21 mouse cellular contexts compared by ENCODE assay signal in genomic region chr4:137850161-137850560, GRCm38 (mm10). TPM values are rescaled to one million over a fixed set of nuclear protein-coding genes. Genes with fewer than 3 reads are reported as not detected.
DNase-seq lines count a peak whose midpoint lies in the region; ATAC-seq and TF ChIP-seq lines count a peak whose summit lies in the region.
"Had no signal": no experiment of that assay in that cellular context is flagged by ENCODE, and none has a peak within 500 bp of the region (broad histone marks: within the 10 kb centered on the region; RNA-seq: fewer than 3 reads in every experiment).

No protein-coding gene starts in this region.

- peaks cover 4% of the 10 kb centered on the region; the same call in 1 of the 2 replicates for H3K9me3 ChIP-seq in heart, embryonic 12.5 days (replicated peaks)
- H3K9me3 ChIP-seq in liver, embryonic 11.5 days (ENCODE audit: control insufficient read depth, low read length): no peaks in the 10 kb centered on the region

- 86% methylated on average over 6 of the region's 6 CpGs for WGBS in heart, embryonic 12.5 days
- 86% methylated on average over 6 of the region's 6 CpGs for WGBS in liver, adult 2 months
- whole genome bisulfite sequencing in liver, embryonic 11.5 days: 85% methylated on average over 6 of the region's 6 CpGs

- H3K9ac ChIP-seq in heart, embryonic 12.5 days: no peak overlapping the region
- H3K9ac ChIP-seq in liver, adult 2 months (ENCODE audit: low read depth, low read length): no peak overlapping the region
- no peak overlapping the region for H3K9ac ChIP-seq in liver, embryonic 11.5 days (ENCODE audit: low read depth, low read length)

- no peak for TF ChIP-seq POLR2A in liver, adult 2 months (IDR thresholded peaks at IDR 0.05; ENCODE audit: extremely low read depth, insufficient read depth, low read length)

- TF ChIP-seq CTCF in liver, adult 2 months (IDR thresholded peaks at IDR 0.05; ENCODE audit: low read depth, low read length): no peak

- no peak overlapping the region for H3K4me3 ChIP-seq in heart, embryonic 12.5 days
- H3K4me3 ChIP-seq in liver, adult 2 months (ENCODE audit: insufficient read depth, low read depth, low read length): no peak overlapping the region
- H3K4me3 ChIP-seq in liver, embryonic 11.5 days (ENCODE audit: low read depth, low read length): no peak overlapping the region

- H3K4me1 ChIP-seq in heart, embryonic 12.5 days (replicated peaks): no peaks in the 10 kb centered on the region; the same call in 1 of the 2 replicates
- peaks cover 4% of the 10 kb centered on the region; the same call in 1 of the 2 replicates for H3K4me1 ChIP-seq in liver, adult 2 months (ENCODE audit: control insufficient read depth, insufficient read depth, low read length)
- H3K4me1 ChIP-seq in liver, embryonic 11.5 days (replicated peaks; ENCODE audit: control insufficient read depth, insufficient read depth, low read length): no peaks in the 10 kb centered on the region

- no peaks in the 10 kb centered on the region for H3K36me3 ChIP-seq in heart, embryonic 12.5 days
- no peaks in the 10 kb centered on the region for H3K36me3 ChIP-seq in liver, adult 2 months (ENCODE audit: control insufficient read depth, insufficient read depth, low read length)
- no peaks in the 10 kb centered on the region for H3K36me3 ChIP-seq in liver, embryonic 11.5 days (ENCODE audit: control insufficient read depth, insufficient read depth, low read length)
- H3K36me3 ChIP-seq: G1E had no signal

- no peak for ATAC-seq in heart, embryonic 12.5 days (ENCODE audit: insufficient number of reproducible peaks, low FRiP score)
- no peak for ATAC-seq in liver, embryonic 11.5 days (replicated peaks; ENCODE audit: low FRiP score)
- ATAC-seq: activated CD4-positive, CD25-positive, alpha-beta regulatory T cell, adult 4 months; CD4-positive, CD25-positive, alpha-beta regulatory T cell, adult 4 months; Patski had no signal

- H3K4me2 ChIP-seq in heart, embryonic 12.5 days: no peak overlapping the region
- H3K4me2 ChIP-seq in liver, embryonic 11.5 days: no peak overlapping the region

- DNase-seq in cerebellum, adult 8-10 months: peak; percentile 5
- no peak for DNase-seq in cerebellum, postnatal 10 days
- DNase-seq in heart, adult 11 months: peak; percentile 92
- DNase-seq in liver, adult 2 months (ENCODE audit: extremely low read depth, low read depth, low spot score): peak; percentile 70
- DNase-seq in liver, embryonic 11.5 days (ENCODE audit: low spot score): no peak
- DNase-seq: adrenal gland, adult 2 months; adrenal gland, adult 8-10 months; adrenal gland, postnatal 10 days; adrenal gland, postnatal 14 days; adrenal gland, postnatal 25 days; adrenal gland, postnatal 36 days; B cell, adult 2 months; cerebellum, adult 11 months; cerebellum, adult 11-12 months; cerebellum, adult 18-20 months had no signal

- H3K27me3 ChIP-seq in heart, embryonic 12.5 days (replicated peaks): no peaks in the 10 kb centered on the region
- H3K27me3 ChIP-seq in liver, adult 2 months (ENCODE audit: control insufficient read depth, insufficient read depth, low read length): no peaks in the 10 kb centered on the region
- H3K27me3 ChIP-seq in liver, embryonic 11.5 days (replicated peaks; ENCODE audit: control insufficient read depth, insufficient read depth, low read length): no peaks in the 10 kb centered on the region
- H3K27me3 ChIP-seq: Patski had no signal

- H3K79me2 ChIP-seq in liver, adult 2 months (ENCODE audit: control insufficient read depth, insufficient read depth, low read length): no peaks in the 10 kb centered on the region

- no peak overlapping the region for H3K27ac ChIP-seq in heart, embryonic 12.5 days (ENCODE audit: poor library complexity, severe bottlenecking)
- H3K27ac ChIP-seq in liver, adult 2 months (replicated peaks; ENCODE audit: insufficient read depth, low read depth, low read length): no peak overlapping the region
- no peak overlapping the region for H3K27ac ChIP-seq in liver, embryonic 11.5 days (ENCODE audit: low read depth, low read length)

RNA-seq across cellular contexts. Expression of gene Ece1, which starts 11.9 kb away (rescaled TPM):
- polyA plus RNA-seq in heart, embryonic 12.5 days (2016; fragmentation: Nextera tagmentation; extraction: Ambion mirVana): 122 and 144 TPM in 2 replicates
- total RNA-seq in liver, adult 2 months (2014; rRNA removed): 430 and 630 TPM in 2 replicates
- 55.2 and 213 TPM in 2 replicates for polyA plus RNA-seq in liver, adult 2 months (2012; rRNA removed)
- polyA plus RNA-seq in liver, embryonic 11.5 days (2014; fragmentation: Nextera tagmentation; extraction: Ambion mirVana): 51.9 and 61.4 TPM in 2 replicates

RNA-seq across cellular contexts. Expression of gene Alpl, which starts 54.0 kb away (rescaled TPM):
- 1.7 and 2.2 TPM in 2 replicates for polyA plus RNA-seq in heart, embryonic 12.5 days (2016; fragmentation: Nextera tagmentation; extraction: Ambion mirVana)
- 5.1 and 6.9 TPM in 2 replicates for total RNA-seq in liver, adult 2 months (2014; rRNA removed)
- 7.3 and 10.0 TPM in 2 replicates for polyA plus RNA-seq in liver, adult 2 months (2012; rRNA removed)
- 5.7 and 6.1 TPM in 2 replicates for polyA plus RNA-seq in liver, embryonic 11.5 days (2014; fragmentation: Nextera tagmentation; extraction: Ambion mirVana)
- total RNA-seq: G1E, MEL had no signal
- polyA plus RNA-seq: G1E had no signal

Comparison
In these comparisons a context has a peak if more than half of its experiments do, and no peak if none do; other contexts are left out.
1. DNase-seq: peak in cerebellum, adult 8-10 months (single experiment), heart, adult 11 months (single experiment) and liver, adult 2 months (single experiment); none in cerebellum, postnatal 10 days (0 of 2) and liver, embryonic 11.5 days (single experiment).